Mouse (Mus musculus) liver, postnatal 0 days (tissue): Measurements from ENCODE around the gene Pfdn4. TPM values are rescaled to one million over a fixed set of nuclear protein-coding genes. Genes with fewer than 3 reads are reported as not detected.

Source experiments
- ATAC-seq: fragments of 200-750 bp; cut with Nextera tagmentation; 2 replicates; pipeline ENCODE4 v1.8.0; 2017; ENCODE audit warnings: mild to moderate bottlenecking, moderate library complexity
- DNase-seq: peaks from one replicate; pipeline ENCODE4 v3.0.0-alpha.2; 2016
- H3K27ac ChIP-seq: fragments of 300-500 bp; sonication (generic); 2 replicates; pipeline ENCODE4 v1.5.1; 2014; ENCODE audit warnings: antibody characterized with exemption, moderate library complexity, mild to moderate bottlenecking, low read depth
- H3K27me3 ChIP-seq: fragments of 300-500 bp; sonication (generic); 2 replicates; pipeline ENCODE4 v1.6.1; 2014; ENCODE audit warnings: low read length, control low read depth, mixed read lengths; ENCODE audit not compliant: insufficient read depth
- H3K36me3 ChIP-seq: fragments of 300-500 bp; sonication (generic); replicated peaks from 2 replicates; pipeline ENCODE4 v1.6.1; 2014; ENCODE audit warnings: mild to moderate bottlenecking, control low read depth, low read length, moderate library complexity, mixed read lengths; ENCODE audit not compliant: insufficient read depth
- H3K4me1 ChIP-seq: fragments of 300-500 bp; sonication (generic); 2 replicates; pipeline ENCODE4 v1.6.1; 2014; ENCODE audit warnings: antibody characterized with exemption, mild to moderate bottlenecking, control low read depth; ENCODE audit not compliant: insufficient read depth
- H3K4me2 ChIP-seq: fragments of 300-500 bp; sonication (generic); 2 replicates; pipeline ENCODE4 v1.6.1; 2014; ENCODE audit warnings: low read depth, mild to moderate bottlenecking, low read length, moderate library complexity, mixed read lengths
- H3K4me3 ChIP-seq: fragments of 300-500 bp; sonication (generic); 2 replicates; pipeline ENCODE4 v1.5.1; 2014; ENCODE audit warnings: low read depth, low read length
- H3K9ac ChIP-seq: fragments of 300-500 bp; sonication (generic); replicated peaks from 2 replicates; pipeline ENCODE4 v1.6.1; 2014; ENCODE audit warnings: mild to moderate bottlenecking, moderate library complexity
- H3K9me3 ChIP-seq: fragments of 300-500 bp; sonication (generic); 2 replicates; pipeline ENCODE4 v1.6.1; 2016; ENCODE audit warnings: mild to moderate bottlenecking, control low read depth, low read length, mixed read lengths
- CTCF ChIP-seq: sonication (generic); IDR thresholded peaks from 2 replicates; pipeline ENCODE4 v1.5.1; 2016; ENCODE audit warnings: antibody characterized with exemption, low read depth
- EP300 ChIP-seq: IDR thresholded peaks from 2 replicates; pipeline ENCODE4 v1.6.1; 2016; ENCODE audit warnings: antibody characterized with exemption, low read depth, mild to moderate bottlenecking
- WGBS: fragments of 180-500 bp; shearing (Covaris S2); extraction: QIAGEN DNeasy Blood & Tissue Kit; methylation state at CpG from one replicate; pipeline ENCODE4 v1.1.7; 2014; ENCODE audit not compliant: insufficient replicate concordance; 5-methylcytosine and 5-hydroxymethylcytosine counted together
- polyA plus RNA-seq: library from polyadenylated mRNA; unstranded; fragments of >200 nt; fragmentation: Nextera tagmentation; extraction: Ambion mirVana; gene quantifications from 2 replicates; pipeline ENCODE4 v1.2.1, GENCODE M21; 2015

The Pfdn4 gene
- polyA plus RNA-seq, 1 experiment from 2014 or later: 29.8 TPM

- DNase-seq: no peak
- H3K27me3 ChIP-seq: no peaks in the 10 kb centered on the region
- H3K9ac ChIP-seq: no peak overlapping the region
- 90% methylated on average over 16 of the region's 16 CpGs for WGBS
- no peaks in the 10 kb centered on the region for H3K9me3 ChIP-seq
- no peaks in the 10 kb centered on the region for H3K36me3 ChIP-seq
- no peak for ATAC-seq
- no peak overlapping the region for H3K4me2 ChIP-seq
- H3K4me1 ChIP-seq: no peaks in the 10 kb centered on the region
- no peak for TF ChIP-seq CTCF
- no peak for TF ChIP-seq EP300
- no peak overlapping the region for H3K27ac ChIP-seq
- H3K4me3 ChIP-seq: no peak overlapping the region
Measured at GRCm38 (mm10) chr2:170528061-170528460, 31.8 kb downstream of the Pfdn4 start.

GRCm38 (mm10) chr2:170529766-170530165, 33.5 kb downstream of the Pfdn4 start:
- no peaks in the 10 kb centered on the region for H3K4me1 ChIP-seq
- H3K9ac ChIP-seq: no peak overlapping the region
- no peaks in the 10 kb centered on the region for H3K27me3 ChIP-seq
- TF ChIP-seq CTCF: no peak
- TF ChIP-seq EP300: no peak
- H3K36me3 ChIP-seq: no peaks in the 10 kb centered on the region
- no peak for DNase-seq
- no peak overlapping the region for H3K27ac ChIP-seq
- no peak overlapping the region for H3K4me3 ChIP-seq
- no peaks in the 10 kb centered on the region for H3K9me3 ChIP-seq
- no peak overlapping the region for H3K4me2 ChIP-seq
- ATAC-seq: no peak
- 80% methylated on average over 7 of the region's 7 CpGs for WGBS

DNA sequence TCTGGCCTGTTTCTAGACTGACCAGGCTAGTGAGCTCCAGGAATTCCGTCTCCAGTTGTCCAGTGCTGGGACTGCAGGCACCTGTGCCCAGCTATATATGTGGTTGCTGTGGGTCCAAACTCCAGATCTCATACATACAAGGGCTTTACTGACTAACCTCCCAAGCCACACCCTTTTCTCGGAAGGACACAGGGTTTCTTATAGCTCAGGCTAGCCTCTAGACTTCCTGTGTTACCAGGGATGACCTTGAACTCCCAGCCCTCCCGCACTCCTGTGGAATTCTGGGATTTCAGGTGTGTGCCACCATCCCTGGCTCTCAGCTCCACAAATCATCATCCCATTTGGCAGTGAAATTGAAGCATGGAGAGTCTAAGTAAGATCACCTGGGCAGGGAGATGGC, 34.0 kb downstream of the Pfdn4 start:
- Histone ChIP-seq H3K27ac (no peak overlapping the region), H3K4me3 (no peak overlapping the region), H3K36me3 (no peaks in the 10 kb centered on the region), H3K9me3 (no peaks in the 10 kb centered on the region), H3K9ac (no peak overlapping the region), H3K27me3 (no peaks in the 10 kb centered on the region), H3K4me2 (no peak overlapping the region), H3K4me1 (no peaks in the 10 kb centered on the region)
- DNase-seq: no peak
- 84% methylated on average over 3 of the region's 3 CpGs for WGBS
- no peak for ATAC-seq
- no peak for TF ChIP-seq EP300
- TF ChIP-seq CTCF: no peak

DNA sequence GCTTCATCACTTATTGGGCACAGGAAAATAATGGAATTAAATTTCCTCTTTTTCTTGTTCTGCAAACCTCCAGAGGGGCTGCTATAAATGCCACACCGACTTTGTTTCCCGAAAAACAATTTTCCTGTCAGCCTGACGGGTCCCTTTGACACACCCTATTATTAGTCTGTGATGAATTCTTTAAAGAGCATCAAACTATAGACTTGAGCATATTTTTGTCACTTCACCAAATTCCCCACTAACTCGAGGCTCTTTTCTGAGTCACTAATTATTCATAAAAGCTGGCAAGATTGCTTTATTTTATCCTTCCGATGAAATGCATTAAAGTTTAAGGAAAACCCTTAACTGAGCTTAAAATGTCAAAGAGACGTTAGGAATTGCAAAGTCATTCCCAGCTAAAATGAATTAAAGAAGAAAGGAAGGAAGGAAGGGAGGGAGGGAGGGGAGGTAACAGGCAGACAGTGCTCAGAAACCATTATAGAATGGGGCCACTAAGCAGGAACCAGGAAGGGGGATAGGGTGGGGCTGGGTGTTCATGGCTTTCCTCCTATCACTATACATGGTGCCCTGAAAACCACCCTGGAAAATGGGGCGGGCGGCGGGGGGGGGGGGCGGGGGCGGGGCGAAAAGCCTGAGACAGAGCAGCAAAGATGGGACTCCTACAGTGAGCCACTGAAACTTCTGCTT, 38.0 kb downstream of the Pfdn4 start:
- H3K4me1 ChIP-seq: no peaks in the 10 kb centered on the region
- no peak for TF ChIP-seq CTCF
- no peak for TF ChIP-seq EP300
- H3K36me3 ChIP-seq: no peaks in the 10 kb centered on the region
- DNase-seq (no peak), ATAC-seq (no peak)
- H3K4me2 ChIP-seq: no peak overlapping the region
- no peaks in the 10 kb centered on the region for H3K9me3 ChIP-seq
- no peaks in the 10 kb centered on the region for H3K27me3 ChIP-seq
- H3K27ac ChIP-seq: no peak overlapping the region
- H3K9ac ChIP-seq: no peak overlapping the region
- H3K4me3 ChIP-seq: no peak overlapping the region
- 36% methylated on average over 9 of the region's 12 CpGs for WGBS

DNA sequence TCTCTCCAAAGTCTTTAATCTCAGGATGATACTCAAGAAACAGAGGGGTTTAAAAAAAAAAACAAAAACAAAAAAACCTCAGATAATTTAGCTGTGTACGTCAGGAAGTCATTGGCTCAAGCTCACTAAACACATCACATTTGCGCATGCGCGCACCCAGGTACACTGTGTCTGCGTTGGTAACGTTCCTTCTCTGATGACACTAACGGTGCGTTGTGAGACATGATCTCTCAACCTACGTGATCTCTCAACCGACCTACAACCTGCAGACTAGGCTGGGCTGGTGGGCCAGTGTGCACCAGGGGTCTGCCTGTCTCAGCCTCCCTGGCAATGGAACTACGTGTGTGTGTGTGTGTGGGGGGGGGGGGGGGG, 38.6 kb downstream of the Pfdn4 start:
- Histone ChIP-seq H3K27me3 (no peaks in the 10 kb centered on the region), H3K9me3 (no peaks in the 10 kb centered on the region), H3K27ac (no peak overlapping the region), H3K9ac (no peak overlapping the region), H3K4me1 (no peaks in the 10 kb centered on the region), H3K4me3 (no peak overlapping the region), H3K36me3 (no peaks in the 10 kb centered on the region), H3K4me2 (no peak overlapping the region)
- DNase-seq (no peak), ATAC-seq (no peak)
- TF ChIP-seq EP300: no peak
- TF ChIP-seq CTCF: no peak
- WGBS: 85% methylated on average over 11 of the region's 11 CpGs

DNA sequence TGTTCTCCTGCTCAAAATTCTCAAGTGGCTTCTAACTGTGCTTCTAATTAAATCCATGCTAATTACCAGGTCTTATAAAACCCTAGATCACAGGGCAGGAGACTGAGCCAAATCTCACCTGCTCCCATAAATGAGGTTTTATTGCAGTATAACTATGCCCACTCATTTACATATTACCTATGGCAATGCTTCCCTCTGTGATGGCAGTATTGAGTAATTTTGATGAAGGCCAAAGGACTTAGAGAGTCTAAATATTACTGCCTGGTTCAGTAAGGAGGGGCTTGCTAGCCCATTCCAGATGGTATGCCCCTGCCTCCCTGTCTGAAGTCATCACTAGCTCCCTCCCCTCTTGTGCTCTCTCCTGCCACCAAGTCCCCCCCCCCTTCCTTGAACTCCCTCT, 39.6 kb downstream of the Pfdn4 start:
- ATAC-seq (no peak), DNase-seq (no peak)
- no peaks in the 10 kb centered on the region for H3K9me3 ChIP-seq
- H3K9ac ChIP-seq: no peak overlapping the region
- no peaks in the 10 kb centered on the region for H3K36me3 ChIP-seq
- H3K4me3 ChIP-seq: no peak overlapping the region
- H3K4me1 ChIP-seq: no peaks in the 10 kb centered on the region
- TF ChIP-seq CTCF (no peak), EP300 (no peak)
- H3K4me2 ChIP-seq: no peak overlapping the region
- H3K27ac ChIP-seq: no peak overlapping the region
- no peaks in the 10 kb centered on the region for H3K27me3 ChIP-seq

GRCm38 (mm10) chr2:170539211-170539610, 43.0 kb downstream of the Pfdn4 start:
- no peak overlapping the region for H3K4me3 ChIP-seq
- H3K9me3 ChIP-seq: no peaks in the 10 kb centered on the region
- no peaks in the 10 kb centered on the region for H3K36me3 ChIP-seq
- H3K27me3 ChIP-seq: no peaks in the 10 kb centered on the region
- no peak for TF ChIP-seq EP300
- TF ChIP-seq CTCF: no peak
- WGBS: 74% methylated on average over 9 of the region's 9 CpGs
- ATAC-seq (no peak), DNase-seq (no peak)
- H3K9ac ChIP-seq: no peak overlapping the region
- H3K4me2 ChIP-seq: no peak overlapping the region
- H3K4me1 ChIP-seq: no peaks in the 10 kb centered on the region
- no peak overlapping the region for H3K27ac ChIP-seq
